Mouse (Mus musculus) forebrain, embryonic 12.5 days (tissue): Measurements from ENCODE around the gene Dclk2. TPM values are rescaled to one million over a fixed set of nuclear protein-coding genes. Genes with fewer than 3 reads are reported as not detected.

Source experiments
- ATAC-seq: fragments of 200-750 bp; cut with Nextera tagmentation; 2 replicates; pipeline ENCODE4 v1.8.0; 2017; ENCODE audit warnings: moderate TSS enrichment; ENCODE audit not compliant: low FRiP score
- H3K27ac ChIP-seq: fragments of 300-500 bp; sonication (generic); 2 replicates; pipeline ENCODE4 v1.5.1; 2016; ENCODE audit warnings: mild to moderate bottlenecking
- H3K27me3 ChIP-seq: fragments of 300-500 bp; sonication (generic); 2 replicates; pipeline ENCODE4 v1.6.1; 2016; ENCODE audit warnings: mild to moderate bottlenecking
- H3K36me3 ChIP-seq: fragments of 300-500 bp; sonication (generic); replicated peaks from 2 replicates; pipeline ENCODE4 v1.6.1; 2016; ENCODE audit warnings: mild to moderate bottlenecking
- H3K4me1 ChIP-seq: fragments of 300-500 bp; sonication (generic); 2 replicates; pipeline ENCODE4 v1.6.1; 2016
- H3K4me2 ChIP-seq: fragments of 300-500 bp; sonication (generic); 2 replicates; pipeline ENCODE4 v1.6.1; 2016; ENCODE audit warnings: mild to moderate bottlenecking, moderate library complexity
- H3K4me3 ChIP-seq: fragments of 300-500 bp; sonication (generic); replicated peaks from 2 replicates; pipeline ENCODE4 v1.5.1; 2016; ENCODE audit warnings: mild to moderate bottlenecking
- H3K9ac ChIP-seq: fragments of 300-500 bp; sonication (generic); 2 replicates; pipeline ENCODE4 v1.6.1; 2016; ENCODE audit warnings: mild to moderate bottlenecking
- H3K9me3 ChIP-seq: fragments of 300-500 bp; sonication (generic); 2 replicates; pipeline ENCODE4 v1.6.1; 2016
- WGBS: fragments of 180-500 bp; shearing (Covaris S2); methylation state at CpG from one replicate; pipeline ENCODE4 v1.1.7; 2016; 5-methylcytosine and 5-hydroxymethylcytosine counted together
- polyA plus RNA-seq: library from polyadenylated mRNA; unstranded; fragments of >200 nt; fragmentation: Nextera tagmentation; extraction: Ambion mirVana; gene quantifications from 2 replicates; pipeline ENCODE4 v1.2.1, GENCODE M21; 2016

Gene Dclk2
- polyA plus RNA-seq, 1 experiment from 2014 or later = 79.3 TPM

DNA sequence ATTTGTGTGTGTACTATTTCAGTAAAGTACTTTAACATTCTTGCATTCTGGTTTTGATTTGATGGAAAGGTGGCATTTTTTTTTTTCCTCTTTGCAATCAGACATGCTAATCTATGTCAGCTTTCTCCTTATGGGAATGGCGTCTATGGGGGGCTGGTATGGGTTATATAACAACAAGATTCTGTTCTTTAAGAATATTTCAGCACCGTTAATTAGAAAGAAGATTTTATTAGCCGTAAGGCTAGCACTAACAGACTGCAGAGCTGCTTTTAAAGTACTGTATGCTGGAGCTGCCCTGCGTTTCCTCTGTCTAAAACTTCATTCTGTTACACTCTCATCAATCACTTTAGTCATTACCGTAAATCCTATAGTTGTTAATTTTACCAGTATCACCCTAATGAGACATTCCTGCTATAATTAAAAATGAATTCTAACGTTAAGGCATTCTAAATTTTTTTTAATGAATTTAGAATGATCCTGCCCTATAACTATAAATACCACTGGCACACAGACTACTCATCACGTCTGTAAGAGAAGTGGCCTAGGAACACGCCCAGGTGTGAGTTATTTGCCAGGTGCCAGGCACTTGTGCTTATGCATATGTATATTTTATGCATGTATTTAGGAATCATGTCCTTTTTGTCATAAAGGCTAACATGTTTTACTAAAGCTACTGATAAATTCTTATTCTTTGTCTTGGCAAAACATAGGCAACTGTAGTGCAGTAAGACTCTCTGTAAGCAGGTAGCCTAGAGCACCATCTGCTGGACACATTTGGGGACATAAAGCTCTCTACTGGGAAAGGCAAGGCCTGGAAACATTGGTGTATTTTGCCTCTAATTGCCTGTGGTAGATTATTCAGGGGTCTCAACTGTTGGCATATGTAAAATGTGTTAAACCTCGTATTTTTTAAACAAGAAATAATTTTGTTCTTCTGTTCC is 159.3 kb downstream of the Dclk2 start:
- H3K27me3 ChIP-seq = peaks cover 6% of the 10 kb centered on the region; the same call in 1 of the 2 replicates
- H3K27ac ChIP-seq = no peak overlapping the region
- H3K4me1 ChIP-seq = no peaks in the 10 kb centered on the region
- peak; percentile 79 for ATAC-seq
- H3K9ac ChIP-seq = no peak overlapping the region
- no peaks in the 10 kb centered on the region for H3K36me3 ChIP-seq
- no peak overlapping the region for H3K4me2 ChIP-seq
- H3K9me3 ChIP-seq = no peaks in the 10 kb centered on the region
- WGBS = 69% methylated on average over 9 of the region's 9 CpGs
- no peak overlapping the region for H3K4me3 ChIP-seq

DNA sequence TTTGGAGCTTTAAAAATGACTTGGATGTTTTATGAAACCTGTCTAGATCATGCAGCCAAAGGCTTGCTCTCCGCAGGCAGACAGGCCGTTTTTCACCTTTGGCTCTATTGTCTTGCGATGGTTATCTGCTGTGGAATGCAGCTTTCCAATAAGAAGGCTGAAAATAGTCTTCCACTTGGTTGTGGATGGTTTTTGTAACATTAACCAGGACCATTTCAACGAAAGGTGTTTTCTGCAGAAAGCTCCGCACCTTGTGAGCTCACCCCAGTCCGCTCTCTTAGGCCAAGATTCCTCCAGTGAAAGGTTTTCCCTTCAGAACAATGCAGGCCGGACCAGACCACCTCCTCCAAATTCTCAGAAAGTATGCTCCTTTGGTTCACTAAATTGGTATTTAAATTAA is 160.2 kb downstream of the Dclk2 start:
- no peak overlapping the region for H3K27ac ChIP-seq
- H3K4me2 ChIP-seq = no peak overlapping the region
- H3K9ac ChIP-seq = no peak overlapping the region
- no peak for ATAC-seq
- H3K4me1 ChIP-seq = no peaks in the 10 kb centered on the region
- no peak overlapping the region for H3K4me3 ChIP-seq
- H3K9me3 ChIP-seq = no peaks in the 10 kb centered on the region
- H3K36me3 ChIP-seq = no peaks in the 10 kb centered on the region
- H3K27me3 ChIP-seq = peaks cover 6% of the 10 kb centered on the region; the same call in 1 of the 2 replicates
- WGBS = 54% methylated on average over 7 of the region's 7 CpGs

DNA sequence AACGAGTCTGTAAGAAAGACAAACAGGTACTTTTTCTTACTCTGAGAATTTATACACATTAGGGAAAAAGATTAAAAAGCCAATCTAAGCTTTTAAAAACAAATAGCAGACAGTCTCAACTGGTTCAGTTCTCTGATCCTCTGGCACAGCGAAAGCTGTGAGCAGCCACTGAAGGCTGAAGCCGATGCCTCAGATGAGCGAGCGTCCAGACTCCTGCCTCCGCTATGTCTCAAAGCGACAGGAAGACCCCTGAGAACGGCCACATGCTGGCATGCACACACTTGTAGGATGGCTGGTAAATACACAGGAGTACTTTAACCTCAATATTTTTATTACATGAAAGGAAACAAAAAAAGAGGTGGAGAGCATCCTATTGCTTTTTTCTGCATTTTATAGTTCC is 160.8 kb downstream of the Dclk2 start:
- no peak for ATAC-seq
- 55% methylated on average over 8 of the region's 8 CpGs for WGBS
- Histone ChIP-seq H3K4me2 (no peak overlapping the region), H3K4me1 (peaks cover 4% of the 10 kb centered on the region; the same call in 1 of the 2 replicates), H3K27me3 (peaks cover 9% of the 10 kb centered on the region), H3K27ac (no peak overlapping the region), H3K36me3 (no peaks in the 10 kb centered on the region), H3K9me3 (no peaks in the 10 kb centered on the region), H3K9ac (no peak overlapping the region), H3K4me3 (no peak overlapping the region)

DNA sequence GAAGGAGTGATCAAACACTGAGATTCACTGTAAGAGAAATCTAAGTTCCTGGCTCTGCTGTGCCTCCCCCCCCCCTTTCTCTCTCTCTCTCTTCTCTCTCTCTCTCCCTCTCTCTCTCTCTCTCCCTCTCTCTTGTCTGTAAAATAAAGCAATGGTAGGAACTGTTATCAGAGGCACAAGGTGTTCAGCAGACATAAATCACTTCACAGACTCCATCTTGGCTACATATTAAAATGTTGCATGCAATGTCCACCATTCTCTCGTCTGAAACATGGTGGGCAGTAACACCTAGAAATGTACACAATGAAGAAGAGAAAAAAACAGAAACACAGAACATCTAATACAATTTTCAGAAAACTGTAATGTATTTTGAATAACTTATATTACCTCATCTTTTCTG is 161.3 kb downstream of the Dclk2 start:
- H3K9me3 ChIP-seq = no peaks in the 10 kb centered on the region
- H3K9ac ChIP-seq = no peak overlapping the region
- no peak overlapping the region for H3K27ac ChIP-seq
- peaks cover 10% of the 10 kb centered on the region for H3K27me3 ChIP-seq
- H3K4me3 ChIP-seq = no peak overlapping the region
- ATAC-seq = no peak
- no peaks in the 10 kb centered on the region for H3K36me3 ChIP-seq
- H3K4me2 ChIP-seq = no peak overlapping the region
- peaks cover 4% of the 10 kb centered on the region; the same call in 1 of the 2 replicates for H3K4me1 ChIP-seq
- WGBS = 93% methylated on average over 1 of the region's 1 CpGs

DNA sequence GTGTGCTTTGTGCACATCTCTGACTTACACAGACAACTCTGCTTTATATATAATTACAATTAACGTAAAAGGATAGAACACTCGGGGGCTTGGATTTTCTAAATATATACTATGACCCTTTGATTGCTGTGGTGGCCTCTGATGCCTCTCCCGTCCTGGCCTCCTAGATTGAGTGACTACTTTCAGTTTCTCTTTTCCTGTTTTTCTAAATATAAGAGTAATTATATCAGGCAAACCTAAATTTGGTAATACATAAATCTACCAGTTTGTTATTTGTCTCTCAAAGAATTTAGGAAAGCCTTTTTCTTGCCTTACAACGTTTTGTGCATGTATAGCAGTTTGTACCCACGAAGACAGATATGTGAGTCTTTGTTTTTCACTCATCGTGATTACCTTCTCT is 161.9 kb downstream of the Dclk2 start:
- Histone ChIP-seq H3K4me2 (no peak overlapping the region), H3K27ac (no peak overlapping the region), H3K9me3 (no peaks in the 10 kb centered on the region), H3K27me3 (peaks cover 10% of the 10 kb centered on the region), H3K9ac (no peak overlapping the region), H3K36me3 (no peaks in the 10 kb centered on the region), H3K4me3 (no peak overlapping the region), H3K4me1 (peaks cover 4% of the 10 kb centered on the region; the same call in 1 of the 2 replicates)
- 85% methylated on average over 6 of the region's 6 CpGs for WGBS
- ATAC-seq = no peak

DNA sequence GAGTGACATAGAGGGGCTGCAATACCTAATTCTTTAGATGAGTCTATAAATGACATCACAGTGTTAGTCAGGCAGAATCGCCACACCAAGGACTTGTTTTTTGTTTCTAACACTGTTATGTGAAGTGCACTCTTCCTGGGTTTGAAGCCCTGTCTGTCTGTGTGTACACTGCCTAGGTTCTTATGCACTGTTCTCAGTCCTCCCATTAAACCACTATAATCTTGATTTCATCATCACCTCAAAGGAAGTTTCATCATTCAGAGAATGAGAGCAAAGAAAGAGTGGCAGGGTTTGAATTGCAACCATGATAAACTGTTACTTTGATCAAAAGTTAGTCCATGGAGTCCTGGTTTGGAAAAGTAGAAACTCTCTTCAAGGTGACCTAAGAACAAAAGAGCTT is 164.1 kb downstream of the Dclk2 start:
- WGBS = 84% methylated on average over 1 of the region's 1 CpGs
- Histone ChIP-seq H3K9me3 (no peaks in the 10 kb centered on the region), H3K27me3 (peaks cover 10% of the 10 kb centered on the region), H3K36me3 (no peaks in the 10 kb centered on the region), H3K4me2 (no peak overlapping the region), H3K4me3 (no peak overlapping the region), H3K4me1 (peaks cover 4% of the 10 kb centered on the region; the same call in 1 of the 2 replicates), H3K9ac (no peak overlapping the region), H3K27ac (no peak overlapping the region)
- ATAC-seq = no peak

DNA sequence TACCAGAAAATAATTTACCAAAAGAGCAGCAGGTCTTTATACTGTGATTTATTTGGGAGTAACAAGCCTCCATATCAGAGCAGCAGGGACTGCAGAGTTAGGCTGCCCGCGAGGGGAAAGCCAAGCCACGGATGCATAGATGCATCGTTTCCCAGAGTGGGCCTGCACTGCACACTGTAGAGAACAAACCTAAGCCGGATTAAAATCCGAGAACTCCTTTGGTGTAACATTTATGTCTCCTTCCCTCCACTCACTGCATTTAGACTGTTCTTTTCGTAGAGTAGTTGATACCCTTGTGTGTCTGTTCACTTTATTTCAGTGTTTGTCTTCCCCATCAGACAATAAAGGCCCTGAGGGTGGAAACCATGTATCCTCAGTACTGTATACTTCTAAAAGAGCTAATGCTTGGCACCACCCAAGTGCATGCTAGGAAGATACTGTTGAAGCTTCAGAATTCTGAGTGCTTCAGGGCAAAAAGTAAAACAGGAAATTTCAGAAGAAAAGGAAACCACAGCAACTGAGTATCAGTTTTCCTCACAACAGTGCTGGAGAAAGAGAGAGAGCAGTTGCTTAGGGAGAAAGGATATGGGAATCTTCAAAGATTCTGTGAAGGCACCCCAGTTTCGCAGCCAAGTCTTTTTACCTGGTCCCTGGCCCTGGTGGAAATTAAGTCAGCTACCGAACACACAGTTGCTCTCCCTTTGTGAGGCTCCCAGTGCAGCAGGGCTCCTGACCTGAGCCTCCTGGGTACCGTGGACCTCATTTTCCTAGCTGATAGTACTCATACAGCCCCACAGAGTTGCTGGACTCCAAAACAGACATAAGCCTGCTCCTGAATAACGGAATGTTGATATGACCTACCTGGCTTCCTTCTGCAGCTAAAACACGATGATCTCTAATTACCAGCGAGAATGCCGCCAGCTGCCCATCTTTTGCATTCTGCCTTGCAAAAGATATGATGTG is 165.8 kb downstream of the Dclk2 start:
- H3K9ac ChIP-seq = no peak overlapping the region
- WGBS = 71% methylated on average over 14 of the region's 14 CpGs
- ATAC-seq = no peak
- no peaks in the 10 kb centered on the region for H3K9me3 ChIP-seq
- no peak overlapping the region for H3K4me3 ChIP-seq
- H3K27me3 ChIP-seq = peaks cover 9% of the 10 kb centered on the region
- H3K4me1 ChIP-seq = peaks cover 4% of the 10 kb centered on the region; the same call in 1 of the 2 replicates
- no peak overlapping the region for H3K4me2 ChIP-seq
- no peaks in the 10 kb centered on the region for H3K36me3 ChIP-seq
- no peak overlapping the region for H3K27ac ChIP-seq

DNA sequence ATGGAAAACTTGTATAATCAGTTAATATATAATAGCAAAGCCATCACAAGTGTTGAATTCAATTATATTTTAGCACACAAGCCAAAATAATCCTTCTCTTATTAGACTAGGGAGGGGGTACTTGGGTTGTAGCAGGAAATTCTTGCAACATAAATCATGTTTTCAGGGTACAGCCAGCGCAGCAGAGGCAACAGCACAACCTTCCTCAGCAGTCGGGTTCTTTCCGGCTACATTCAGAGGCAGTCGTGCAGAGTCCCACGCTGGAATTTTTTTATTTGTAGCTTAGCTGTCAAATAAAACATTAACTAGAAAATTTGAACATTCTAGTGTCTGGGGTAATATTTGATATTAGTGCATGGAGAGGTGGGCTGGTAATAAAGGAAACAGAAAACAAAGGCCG is 166.5 kb downstream of the Dclk2 start:
- Histone ChIP-seq H3K9me3 (no peaks in the 10 kb centered on the region), H3K27me3 (peaks cover 8% of the 10 kb centered on the region), H3K9ac (no peak overlapping the region)

DNA sequence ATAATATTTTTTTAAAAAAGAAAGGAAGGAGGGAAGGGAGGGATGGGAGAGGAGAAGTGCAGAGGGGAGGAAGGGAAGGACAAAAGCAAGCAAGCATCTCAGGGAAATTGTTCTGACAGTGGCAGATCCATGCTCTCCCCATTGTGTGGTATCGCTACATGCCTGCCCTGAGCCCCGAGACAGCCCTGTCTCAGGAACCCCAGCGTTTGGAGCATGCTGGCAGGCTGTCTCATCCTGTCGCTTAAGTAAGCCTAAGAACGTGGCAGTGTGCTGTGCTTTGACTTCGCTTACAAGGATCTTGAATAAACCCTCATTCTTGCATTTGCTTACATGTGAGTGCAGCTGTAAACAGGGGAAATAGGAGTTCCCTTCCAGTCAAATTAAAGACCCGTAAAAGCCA is 170.0 kb downstream of the Dclk2 start:
- ATAC-seq = no peak
- Histone ChIP-seq H3K9ac (no peak overlapping the region), H3K27ac (no peak overlapping the region), H3K27me3 (peaks cover 8% of the 10 kb centered on the region), H3K36me3 (no peaks in the 10 kb centered on the region), H3K4me3 (no peak overlapping the region), H3K4me1 (peaks cover 13% of the 10 kb centered on the region), H3K4me2 (no peak overlapping the region), H3K9me3 (no peaks in the 10 kb centered on the region)
- 28% methylated on average over 7 of the region's 7 CpGs for WGBS

More for the DNA sequence above, 166.5 kb downstream of the Dclk2 start:
- 90% methylated on average over 6 of the region's 6 CpGs for WGBS
- Histone ChIP-seq H3K36me3 (no peaks in the 10 kb centered on the region), H3K4me3 (no peak overlapping the region), H3K27ac (no peak overlapping the region), H3K4me2 (no peak overlapping the region), H3K4me1 (peaks cover 4% of the 10 kb centered on the region; the same call in 1 of the 2 replicates)
- ATAC-seq = no peak

DNA sequence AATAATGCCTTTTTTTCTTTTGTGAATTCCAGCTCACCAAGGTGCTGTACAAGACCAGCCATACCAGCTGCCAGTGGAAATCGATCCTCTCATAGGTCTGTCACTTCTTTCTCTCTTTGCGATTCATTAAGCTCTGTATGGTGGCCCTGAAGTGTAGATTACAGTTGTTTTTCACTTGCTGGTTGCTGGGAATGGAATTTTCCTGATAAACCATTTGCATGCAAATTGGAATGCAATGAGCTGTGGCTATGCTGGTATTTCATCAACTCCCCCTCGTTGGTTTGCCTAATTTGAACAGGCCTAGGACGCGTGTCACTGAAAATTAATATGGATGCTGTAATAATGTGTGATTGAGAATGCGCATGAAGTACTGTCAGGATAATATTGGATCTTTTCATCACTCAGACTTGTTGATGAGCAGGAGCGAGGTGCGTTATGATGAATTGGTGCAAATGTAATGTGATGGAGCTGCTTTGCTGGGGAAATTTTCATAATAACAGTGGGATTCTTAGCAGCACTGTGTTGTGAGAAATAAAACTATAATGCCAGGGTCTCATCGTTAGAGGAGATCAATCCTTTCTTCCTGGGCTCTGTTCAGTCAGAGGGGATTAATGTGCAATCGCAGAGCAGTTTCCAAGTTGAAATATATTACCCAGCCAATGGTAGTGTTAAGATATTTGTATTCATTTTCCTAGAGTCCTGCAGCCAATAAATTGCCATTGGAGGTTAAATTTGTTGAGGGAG is 174.7 kb downstream of the Dclk2 start:
- Histone ChIP-seq H3K4me3 (no peak overlapping the region), H3K4me1 (peaks cover 13% of the 10 kb centered on the region), H3K9me3 (no peaks in the 10 kb centered on the region), H3K36me3 (no peaks in the 10 kb centered on the region), H3K27me3 (peaks cover 3% of the 10 kb centered on the region; the same call in 1 of the 2 replicates), H3K27ac (peak overlapping the region; percentile 59; the same call in 1 of the 2 replicates), H3K4me2 (no peak overlapping the region), H3K9ac (no peak overlapping the region)
- ATAC-seq = peak; percentile 70; the same call in 1 of the 2 replicates
- WGBS = 43% methylated on average over 10 of the region's 10 CpGs

DNA sequence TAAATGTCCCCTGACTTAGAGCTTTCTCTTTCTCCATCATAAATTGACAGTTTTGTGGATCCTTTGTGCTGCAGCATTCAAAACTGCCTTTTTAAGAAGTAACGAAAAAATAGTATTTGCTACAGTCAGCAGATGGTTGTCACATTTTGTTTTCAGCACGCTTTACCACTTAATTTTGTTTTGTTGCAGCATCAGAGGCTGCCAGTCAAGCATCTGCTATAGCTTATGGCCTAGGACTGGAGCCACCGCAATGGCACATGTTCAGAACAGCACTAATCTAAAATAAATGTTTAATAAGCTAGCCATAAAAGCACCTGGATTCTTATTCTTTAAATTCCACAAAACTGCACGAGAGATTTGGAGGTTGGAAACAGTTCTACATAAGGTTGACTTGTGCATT is 175.3 kb downstream of the Dclk2 start:
- 0 out of 2 replicates have a peak, but pooled peaks have one; percentile 46 for ATAC-seq
- H3K4me2 ChIP-seq = no peak overlapping the region
- H3K27ac ChIP-seq = no peak overlapping the region
- H3K9ac ChIP-seq = no peak overlapping the region
- no peak overlapping the region for H3K4me3 ChIP-seq
- H3K4me1 ChIP-seq = peaks cover 13% of the 10 kb centered on the region
- 61% methylated on average over 4 of the region's 4 CpGs for whole genome bisulfite sequencing
- H3K27me3 ChIP-seq = 0 out of 2 replicates have a peak, but pooled peaks cover 3% of the 10 kb centered on the region
- no peaks in the 10 kb centered on the region for H3K36me3 ChIP-seq
- H3K9me3 ChIP-seq = no peaks in the 10 kb centered on the region
